Mouse (Mus musculus): ENCODE measurements around the gene Osbpl3. TPM values are rescaled to one million over a fixed set of nuclear protein-coding genes. Genes with fewer than 3 reads are reported as not detected.

Gene Osbpl3
- total and polyA plus RNA-seq, 2 experiments from 2014 or later: 3.6 to 5.6 TPM

DNA sequence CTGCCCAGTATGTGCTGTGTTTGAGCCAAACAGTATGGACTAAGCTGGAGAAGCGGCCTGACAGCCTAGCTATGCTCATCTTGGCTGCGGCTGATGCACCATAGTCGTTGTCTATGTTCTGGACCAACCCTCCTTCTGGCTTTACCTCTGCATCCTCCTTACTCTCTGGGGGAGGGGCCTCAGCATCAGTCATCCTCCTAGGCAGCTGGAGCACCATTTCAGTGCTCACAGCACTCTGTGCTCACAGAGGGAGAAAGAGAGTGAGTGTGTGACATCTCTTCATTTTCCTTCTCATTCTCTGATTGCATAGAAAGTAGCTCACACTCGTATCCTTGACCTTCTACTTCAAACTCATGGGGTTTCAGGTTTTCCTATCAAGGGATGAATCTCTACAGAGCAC lies 129.8 kb downstream of the Osbpl3 start:
- ATAC-seq: no peak
- Histone ChIP-seq H3K9ac (replicated peaks; ENCODE audit: low read length) (no peak overlapping the region), H3K4me1 (ENCODE audit: insufficient read depth, low read length) (no peaks in the 10 kb centered on the region), H3K9me3 (ENCODE audit: low read length) (no peaks in the 10 kb centered on the region), H3K4me3 (ENCODE audit: low read length) (no peak overlapping the region), H3K27me3 (ENCODE audit: insufficient read depth, low read length) (no peaks in the 10 kb centered on the region), H3K27ac (no peak overlapping the region), H3K4me2 (ENCODE audit: low read depth, low read length) (no peak overlapping the region), H3K36me3 (ENCODE audit: insufficient read depth, low read length) (no peaks in the 10 kb centered on the region)
- no peak for DNase-seq (ENCODE audit: low spot score)
- WGBS: 84% methylated on average over 4 of the region's 4 CpGs
- no peak for TF ChIP-seq CTCF (IDR thresholded peaks at IDR 0.05; ENCODE audit: low read depth)

DNA sequence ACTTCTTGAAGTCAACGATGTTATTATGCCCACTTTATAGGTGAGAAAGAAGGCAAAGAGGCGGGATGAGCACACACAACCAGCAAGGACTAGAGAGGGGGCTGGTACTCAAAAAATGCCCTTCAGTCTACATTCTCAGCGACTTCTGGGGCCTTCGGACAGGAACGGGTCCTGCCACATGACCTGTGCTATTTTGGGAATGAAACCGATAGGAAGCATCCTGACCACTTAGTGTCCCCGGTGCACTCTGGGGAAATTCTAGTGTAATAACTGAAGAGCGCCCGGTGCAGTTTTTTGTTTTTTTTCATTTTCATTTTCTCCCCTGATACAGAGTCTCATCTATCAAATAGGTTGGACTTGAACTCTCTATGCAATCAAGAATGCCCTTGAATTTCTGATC lies 130.5 kb downstream of the Osbpl3 start:
- Histone ChIP-seq H3K4me3 (ENCODE audit: low read length) (no peak overlapping the region), H3K9me3 (ENCODE audit: low read length) (no peaks in the 10 kb centered on the region), H3K27ac (no peak overlapping the region), H3K4me2 (ENCODE audit: low read depth, low read length) (no peak overlapping the region), H3K27me3 (ENCODE audit: insufficient read depth, low read length) (no peaks in the 10 kb centered on the region), H3K4me1 (ENCODE audit: insufficient read depth, low read length) (no peaks in the 10 kb centered on the region), H3K36me3 (ENCODE audit: insufficient read depth, low read length) (no peaks in the 10 kb centered on the region), H3K9ac (replicated peaks; ENCODE audit: low read length) (no peak overlapping the region)
- DNase-seq (ENCODE audit: low spot score): no peak
- no peak for TF ChIP-seq CTCF (IDR thresholded peaks at IDR 0.05; ENCODE audit: low read depth)
- WGBS: 86% methylated on average over 9 of the region's 9 CpGs
- no peak for ATAC-seq

DNA sequence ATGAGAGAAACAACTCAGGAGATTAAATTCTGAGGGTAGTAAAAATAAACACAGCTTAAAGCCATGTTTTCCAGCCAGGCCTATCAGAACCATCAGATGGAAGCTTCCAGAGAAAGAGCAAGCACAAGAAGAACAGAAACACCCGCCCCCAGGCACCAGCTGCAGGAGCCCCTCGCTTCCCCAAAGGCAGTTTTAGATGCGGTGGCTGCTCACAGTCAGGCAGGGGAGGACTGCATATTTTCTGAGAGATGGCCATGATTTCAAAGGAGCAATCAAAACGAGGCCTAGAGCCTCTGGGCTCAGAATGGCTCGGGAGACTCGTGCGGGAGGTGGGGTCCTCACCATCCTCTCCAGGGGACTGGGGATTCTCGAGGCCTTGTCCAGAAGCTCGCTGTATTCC lies 133.4 kb downstream of the Osbpl3 start:
- Histone ChIP-seq H3K27me3 (ENCODE audit: insufficient read depth, low read length) (no peaks in the 10 kb centered on the region), H3K9me3 (ENCODE audit: low read length) (no peaks in the 10 kb centered on the region), H3K4me3 (ENCODE audit: low read length) (no peak overlapping the region), H3K27ac (no peak overlapping the region), H3K4me2 (ENCODE audit: low read depth, low read length) (no peak overlapping the region), H3K4me1 (ENCODE audit: insufficient read depth, low read length) (no peaks in the 10 kb centered on the region), H3K36me3 (ENCODE audit: insufficient read depth, low read length) (no peaks in the 10 kb centered on the region), H3K9ac (replicated peaks; ENCODE audit: low read length) (no peak overlapping the region)
- 57% methylated on average over 9 of the region's 9 CpGs for WGBS
- DNase-seq (ENCODE audit: low spot score) (no peak), ATAC-seq (no peak)
- TF ChIP-seq CTCF (IDR thresholded peaks at IDR 0.05; ENCODE audit: low read depth): no peak

DNA sequence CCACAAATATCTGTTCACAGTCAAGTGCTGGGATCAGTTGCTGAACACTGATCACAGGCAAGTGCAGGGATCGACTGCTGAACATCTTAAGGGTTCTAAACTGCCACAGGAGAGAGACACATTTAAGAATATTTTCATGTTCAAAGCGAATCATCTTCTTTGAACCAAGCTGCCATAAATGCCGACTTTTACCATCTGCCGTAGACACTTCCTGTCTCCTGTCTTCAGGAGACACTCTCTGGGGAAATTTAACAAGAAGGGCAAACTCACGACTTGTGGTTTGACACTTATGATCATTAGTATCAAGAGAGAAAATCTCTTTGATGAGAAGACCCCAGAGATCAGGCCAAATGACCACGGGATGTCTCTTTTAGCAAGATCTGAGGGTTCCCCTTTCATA lies 134.3 kb downstream of the Osbpl3 start:
- H3K4me2 ChIP-seq (ENCODE audit: low read depth, low read length): no peak overlapping the region
- H3K4me1 ChIP-seq (ENCODE audit: insufficient read depth, low read length): no peaks in the 10 kb centered on the region
- no peaks in the 10 kb centered on the region for H3K9me3 ChIP-seq (ENCODE audit: low read length)
- H3K27ac ChIP-seq: no peak overlapping the region
- no peak overlapping the region for H3K9ac ChIP-seq (replicated peaks; ENCODE audit: low read length)
- no peak overlapping the region for H3K4me3 ChIP-seq (ENCODE audit: low read length)
- no peaks in the 10 kb centered on the region for H3K36me3 ChIP-seq (ENCODE audit: insufficient read depth, low read length)
- DNase-seq (ENCODE audit: low spot score) (no peak), ATAC-seq (no peak)
- no peak for TF ChIP-seq CTCF (IDR thresholded peaks at IDR 0.05; ENCODE audit: low read depth)
- WGBS: 84% methylated on average over 6 of the region's 6 CpGs
- no peaks in the 10 kb centered on the region for H3K27me3 ChIP-seq (ENCODE audit: insufficient read depth, low read length)

DNA sequence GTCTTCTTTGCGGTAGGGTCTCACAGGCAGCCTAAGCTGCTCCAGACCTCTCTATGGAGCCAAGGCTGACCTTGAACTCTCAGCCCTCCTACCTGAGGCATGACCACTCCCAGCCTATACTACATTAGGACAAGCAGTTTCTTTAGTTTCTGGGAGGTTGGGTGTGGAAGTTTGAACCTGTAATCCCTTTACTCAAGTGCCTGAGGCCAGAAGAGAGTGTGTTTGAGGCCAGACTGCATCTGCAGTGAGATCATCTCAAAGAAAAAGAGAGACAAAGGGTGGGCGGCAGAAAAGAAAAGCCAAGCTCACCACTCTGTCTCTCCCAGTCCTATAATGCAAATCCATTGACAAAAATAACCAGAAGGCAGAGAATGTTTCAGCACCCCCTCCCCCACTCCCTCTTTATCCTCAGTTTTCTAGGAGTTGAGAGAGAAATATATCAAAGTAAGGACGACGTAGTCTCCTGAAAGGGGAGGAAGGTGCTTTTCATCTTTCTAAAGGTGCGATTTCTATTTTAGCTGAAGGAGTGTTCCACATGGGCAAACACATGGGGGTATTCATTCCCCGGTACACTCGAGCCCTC lies 137.3 kb downstream of the Osbpl3 start:
- Histone ChIP-seq H3K27ac (no peak overlapping the region), H3K9ac (replicated peaks; ENCODE audit: low read length) (no peak overlapping the region), H3K4me2 (ENCODE audit: low read depth, low read length) (no peak overlapping the region), H3K4me1 (ENCODE audit: insufficient read depth, low read length) (no peaks in the 10 kb centered on the region), H3K4me3 (ENCODE audit: low read length) (no peak overlapping the region), H3K27me3 (ENCODE audit: insufficient read depth, low read length) (no peaks in the 10 kb centered on the region), H3K9me3 (ENCODE audit: low read length) (no peaks in the 10 kb centered on the region), H3K36me3 (ENCODE audit: insufficient read depth, low read length) (no peaks in the 10 kb centered on the region)
- ATAC-seq (no peak), DNase-seq (ENCODE audit: low spot score) (no peak)
- 71% methylated on average over 7 of the region's 7 CpGs for WGBS
- TF ChIP-seq CTCF (IDR thresholded peaks at IDR 0.05; ENCODE audit: low read depth): no peak

DNA sequence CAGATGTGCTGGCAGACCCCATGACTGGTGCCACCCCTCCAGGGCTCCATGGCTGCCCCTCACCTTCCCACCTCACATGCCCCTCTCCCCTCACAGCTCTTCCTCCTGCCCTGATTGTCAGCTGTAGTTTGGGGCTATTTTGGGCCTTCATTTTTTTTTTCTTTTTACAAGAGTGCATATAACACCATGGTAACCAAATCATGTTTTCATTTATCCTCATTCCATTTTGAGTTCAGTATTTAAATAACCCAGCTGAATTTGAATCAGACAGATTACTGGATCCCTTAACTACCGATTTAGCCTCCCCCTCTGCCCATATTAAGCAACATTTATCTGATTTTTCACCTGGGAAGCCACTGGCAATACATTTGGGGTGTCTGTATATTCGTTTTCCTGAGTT lies 137.9 kb downstream of the Osbpl3 start:
- Histone ChIP-seq H3K9ac (replicated peaks; ENCODE audit: low read length) (no peak overlapping the region), H3K9me3 (ENCODE audit: low read length) (no peaks in the 10 kb centered on the region), H3K27me3 (ENCODE audit: insufficient read depth, low read length) (no peaks in the 10 kb centered on the region), H3K4me3 (ENCODE audit: low read length) (no peak overlapping the region), H3K36me3 (ENCODE audit: insufficient read depth, low read length) (no peaks in the 10 kb centered on the region), H3K27ac (no peak overlapping the region), H3K4me2 (ENCODE audit: low read depth, low read length) (no peak overlapping the region), H3K4me1 (ENCODE audit: insufficient read depth, low read length) (no peaks in the 10 kb centered on the region)
- 67% methylated on average over 2 of the region's 2 CpGs for WGBS
- ATAC-seq (no peak), DNase-seq (ENCODE audit: low spot score) (no peak)
- TF ChIP-seq CTCF (IDR thresholded peaks at IDR 0.05; ENCODE audit: low read depth): no peak

DNA sequence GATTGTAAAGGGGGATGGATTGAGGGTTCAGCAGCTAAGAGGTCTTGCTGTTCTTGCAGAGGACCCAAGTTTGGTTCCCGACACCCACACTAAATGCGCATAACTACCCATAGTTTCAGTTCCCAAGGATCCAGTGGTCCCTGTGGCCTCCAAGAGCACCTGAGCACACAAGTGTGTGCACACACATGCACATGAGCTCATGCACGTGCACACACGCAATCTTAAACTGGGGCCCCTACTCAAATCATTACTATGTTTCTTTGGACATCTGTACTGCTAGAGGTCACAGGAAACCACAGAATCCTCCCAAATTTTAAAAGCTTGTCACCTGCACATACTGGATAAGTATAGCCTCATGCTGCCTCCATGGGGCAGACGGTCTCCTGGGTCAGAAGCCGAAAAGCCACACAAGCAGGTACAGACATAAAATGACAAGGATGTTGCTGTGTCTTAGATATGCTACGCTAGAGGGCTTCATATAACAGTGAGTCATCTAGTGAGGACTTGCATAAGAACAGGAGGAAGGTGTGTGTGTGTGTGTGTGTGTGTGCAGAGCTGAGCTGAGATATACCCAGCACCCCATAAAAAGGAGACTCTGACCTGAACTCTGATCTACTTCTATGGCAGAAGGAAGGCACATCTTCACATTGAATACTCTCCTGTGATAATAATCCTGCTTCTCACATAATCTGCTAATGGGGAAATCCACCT lies 139.1 kb downstream of the Osbpl3 start:
- Histone ChIP-seq H3K36me3 (ENCODE audit: insufficient read depth, low read length) (no peaks in the 10 kb centered on the region), H3K4me3 (ENCODE audit: low read length) (no peak overlapping the region), H3K4me1 (ENCODE audit: insufficient read depth, low read length) (no peaks in the 10 kb centered on the region), H3K27me3 (ENCODE audit: insufficient read depth, low read length) (no peaks in the 10 kb centered on the region), H3K4me2 (ENCODE audit: low read depth, low read length) (no peak overlapping the region), H3K9ac (replicated peaks; ENCODE audit: low read length) (no peak overlapping the region), H3K27ac (no peak overlapping the region), H3K9me3 (ENCODE audit: low read length) (no peaks in the 10 kb centered on the region)
- 94% methylated on average over 7 of the region's 7 CpGs for WGBS
- no peak for TF ChIP-seq CTCF (IDR thresholded peaks at IDR 0.05; ENCODE audit: low read depth)
- DNase-seq (ENCODE audit: low spot score) (no peak), ATAC-seq (no peak)

Data from hindbrain, postnatal 0 days (tissue).